Mouse (Mus musculus): ENCODE data around the gene Ace. TPM values are rescaled to one million over a fixed set of nuclear protein-coding genes. Genes with fewer than 3 reads are reported as not detected.

Ace gene
- polyA plus RNA-seq, 2 experiments, result 1.1 to 1.4 TPM

DNA sequence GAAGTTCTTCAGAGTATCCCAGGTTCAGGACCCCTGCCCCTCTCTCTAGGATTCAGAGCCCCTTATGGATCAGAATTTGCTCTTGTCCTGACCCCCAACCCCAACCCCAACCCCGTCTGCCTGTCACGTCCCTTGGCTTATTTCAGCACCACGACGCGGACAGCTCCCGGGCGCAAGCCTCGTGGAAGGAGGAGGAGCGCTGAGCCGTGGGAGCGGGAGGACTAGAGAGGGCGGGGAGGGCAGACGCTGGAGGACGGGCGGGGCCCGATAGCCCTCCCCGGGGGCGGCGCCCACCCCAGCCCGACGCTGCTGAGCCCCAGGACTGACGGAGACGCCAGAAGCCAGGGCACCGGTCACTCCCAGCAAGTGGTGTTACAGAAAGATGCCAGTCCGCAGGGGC is 40.1 kb downstream of the Ace start, which contains the start of gene Kcnh6:
Kcnh6 (plus strand) TSS at position 304 of the 400 bp plus-strand sequence.
- DNase-seq (ENCODE audit: low spot score) (peak; percentile 64), ATAC-seq (ENCODE audit: low FRiP score, low read depth) (no peak; the same call in 1 of the 2 replicates)
- Histone ChIP-seq H3K4me1 (ENCODE audit: control insufficient read depth, insufficient read depth, low read length) (peaks cover 4% of the 10 kb centered on the region; the same call in 1 of the 2 replicates), H3K9me3 (ENCODE audit: control insufficient read depth, low read length) (no peaks in the 10 kb centered on the region), H3K27ac (replicated peaks; ENCODE audit: low read depth, low read length) (no peak within 1 kb of the TSS), H3K4me3 (replicated peaks; ENCODE audit: low read length) (peak within 1 kb of the TSS; percentile 21; the same call in 1 of the 2 replicates), H3K27me3 (ENCODE audit: control insufficient read depth, insufficient read depth, low read length) (no peaks in the 10 kb centered on the region; the same call in 1 of the 2 replicates), H3K9ac (ENCODE audit: low read depth, low read length, severe bottlenecking) (no peak within 1 kb of the TSS), H3K4me2 (replicated peaks; ENCODE audit: low read depth, low read length, severe bottlenecking) (peak within 1 kb of the TSS; percentile 56), H3K36me3 (ENCODE audit: control insufficient read depth, insufficient read depth, low read length) (no peaks in the 10 kb centered on the region)
- no peak for TF ChIP-seq POLR2A (IDR thresholded peaks at IDR 0.05; ENCODE audit: borderline replicate concordance, extremely low read depth, insufficient read depth, insufficient read length)
- 1% methylated on average over 24 of the region's 25 CpGs for WGBS

DNA sequence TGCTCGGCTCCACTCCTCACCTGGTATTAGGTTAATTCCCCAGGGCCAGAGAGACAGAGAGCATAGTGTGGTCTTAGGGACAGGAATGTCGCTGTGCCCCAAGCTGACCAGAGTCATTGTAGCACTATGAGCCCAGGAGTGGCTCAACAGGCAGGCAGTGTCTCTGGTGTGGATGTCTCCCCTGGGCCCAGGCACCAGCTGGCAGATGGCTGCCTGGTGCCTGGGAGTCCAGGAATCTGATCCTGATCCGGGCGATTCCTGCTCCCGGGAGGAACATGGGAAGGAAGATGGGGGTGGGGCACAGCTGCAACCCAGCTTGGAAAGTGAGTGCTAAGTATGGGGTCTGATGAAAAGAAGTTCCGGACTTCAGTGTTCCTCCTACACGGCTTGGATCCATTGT is 45.0 kb downstream of the Ace start:
- Histone ChIP-seq H3K4me3 (replicated peaks; ENCODE audit: low read length) (no peak overlapping the region), H3K27me3 (ENCODE audit: control insufficient read depth, insufficient read depth, low read length) (no peaks in the 10 kb centered on the region; the same call in 1 of the 2 replicates), H3K27ac (replicated peaks; ENCODE audit: low read depth, low read length) (no peak overlapping the region), H3K9me3 (ENCODE audit: control insufficient read depth, low read length) (no peaks in the 10 kb centered on the region), H3K9ac (ENCODE audit: low read depth, low read length, severe bottlenecking) (no peak overlapping the region), H3K36me3 (ENCODE audit: control insufficient read depth, insufficient read depth, low read length) (no peaks in the 10 kb centered on the region), H3K4me2 (replicated peaks; ENCODE audit: low read depth, low read length, severe bottlenecking) (no peak overlapping the region), H3K4me1 (ENCODE audit: control insufficient read depth, insufficient read depth, low read length) (peaks cover 9% of the 10 kb centered on the region)
- DNase-seq (ENCODE audit: low spot score) (no peak), ATAC-seq (ENCODE audit: low FRiP score, low read depth) (peak; percentile 51; the same call in 1 of the 2 replicates)
- 46% methylated on average over 7 of the region's 7 CpGs for WGBS
- no peak for TF ChIP-seq POLR2A (IDR thresholded peaks at IDR 0.05; ENCODE audit: borderline replicate concordance, extremely low read depth, insufficient read depth, insufficient read length)

- Histone ChIP-seq H3K4me1 (ENCODE audit: control insufficient read depth, insufficient read depth, low read length) (peaks cover 5% of the 10 kb centered on the region; the same call in 1 of the 2 replicates), H3K4me2 (replicated peaks; ENCODE audit: low read depth, low read length, severe bottlenecking) (no peak overlapping the region), H3K4me3 (replicated peaks; ENCODE audit: low read length) (no peak overlapping the region), H3K27me3 (ENCODE audit: control insufficient read depth, insufficient read depth, low read length) (no peaks in the 10 kb centered on the region; the same call in 1 of the 2 replicates), H3K9me3 (ENCODE audit: control insufficient read depth, low read length) (no peaks in the 10 kb centered on the region), H3K27ac (replicated peaks; ENCODE audit: low read depth, low read length) (no peak overlapping the region), H3K9ac (ENCODE audit: low read depth, low read length, severe bottlenecking) (no peak overlapping the region), H3K36me3 (ENCODE audit: control insufficient read depth, insufficient read depth, low read length) (no peaks in the 10 kb centered on the region)
- ATAC-seq (ENCODE audit: low FRiP score, low read depth), result no peak
- peak; percentile 38 for DNase-seq (ENCODE audit: low spot score)
- 65% methylated on average over 11 of the region's 11 CpGs for WGBS
- no peak for TF ChIP-seq POLR2A (IDR thresholded peaks at IDR 0.05; ENCODE audit: borderline replicate concordance, extremely low read depth, insufficient read depth, insufficient read length)
Observed at GRCm38 (mm10) chr11:106013556-106014225, 45.9 kb downstream of the Ace start.

- no peak overlapping the region for H3K27ac ChIP-seq (replicated peaks; ENCODE audit: low read depth, low read length)
- no peaks in the 10 kb centered on the region for H3K9me3 ChIP-seq (ENCODE audit: control insufficient read depth, low read length)
- 77% methylated on average over 5 of the region's 5 CpGs for WGBS
Observed at GRCm38 (mm10) chr11:106016440-106016839, 48.7 kb downstream of the Ace start.

GRCm38 (mm10) chr11:106020051-106020763 is 52.5 kb downstream of the Ace start:
- H3K9me3 ChIP-seq (ENCODE audit: control insufficient read depth, low read length), result no peaks in the 10 kb centered on the region
- TF ChIP-seq POLR2A (IDR thresholded peaks at IDR 0.05; ENCODE audit: borderline replicate concordance, extremely low read depth, insufficient read depth, insufficient read length), result no peak
- ATAC-seq (ENCODE audit: low FRiP score, low read depth) (no peak), DNase-seq (ENCODE audit: low spot score) (no peak)
- H3K27ac ChIP-seq (replicated peaks; ENCODE audit: low read depth, low read length), result no peak overlapping the region
- peaks cover 22% of the 10 kb centered on the region; the same call in 1 of the 2 replicates for H3K27me3 ChIP-seq (ENCODE audit: control insufficient read depth, insufficient read depth, low read length)
- WGBS, result 1% methylated on average over 40 of the region's 50 CpGs
- peak overlapping the region; percentile 18 for H3K4me3 ChIP-seq (replicated peaks; ENCODE audit: low read length)
- H3K36me3 ChIP-seq (ENCODE audit: control insufficient read depth, insufficient read depth, low read length), result no peaks in the 10 kb centered on the region
- H3K9ac ChIP-seq (ENCODE audit: low read depth, low read length, severe bottlenecking), result no peak overlapping the region
- peaks cover 3% of the 10 kb centered on the region for H3K4me1 ChIP-seq (ENCODE audit: control insufficient read depth, insufficient read depth, low read length)
- peak overlapping the region; percentile 38 for H3K4me2 ChIP-seq (replicated peaks; ENCODE audit: low read depth, low read length, severe bottlenecking)

More at GRCm38 (mm10) chr11:106016440-106016839, 48.7 kb downstream of the Ace start:
- DNase-seq (ENCODE audit: low spot score), result no peak
- Histone ChIP-seq H3K4me1 (ENCODE audit: control insufficient read depth, insufficient read depth, low read length) (peaks cover 9% of the 10 kb centered on the region), H3K4me2 (replicated peaks; ENCODE audit: low read depth, low read length, severe bottlenecking) (no peak overlapping the region), H3K4me3 (replicated peaks; ENCODE audit: low read length) (no peak overlapping the region), H3K9ac (ENCODE audit: low read depth, low read length, severe bottlenecking) (no peak overlapping the region), H3K27me3 (ENCODE audit: control insufficient read depth, insufficient read depth, low read length) (peaks cover 22% of the 10 kb centered on the region; the same call in 1 of the 2 replicates), H3K36me3 (ENCODE audit: control insufficient read depth, insufficient read depth, low read length) (no peaks in the 10 kb centered on the region)
- no peak for ATAC-seq (ENCODE audit: low FRiP score, low read depth)
- no peak for TF ChIP-seq POLR2A (IDR thresholded peaks at IDR 0.05; ENCODE audit: borderline replicate concordance, extremely low read depth, insufficient read depth, insufficient read length)

All from limb, embryonic 14.5 days (tissue).